11 mouse cellular contexts compared by ENCODE assay signal in genomic region chr10:64861439-64861838, GRCm38 (mm10).
A peak's percentile ranks its signal among the peaks of the same experiment; 100 is the strongest.
DNase-seq lines count a peak whose midpoint lies in the region; ATAC-seq lines count a peak whose summit lies in the region.
"Had no signal": no experiment of that assay in that cellular context is flagged by ENCODE, and none has a peak within 500 bp of the region (broad histone marks: within the 10 kb centered on the region; RNA-seq: fewer than 3 reads in every experiment).

No protein-coding gene starts in this region.

- H3K4me3 ChIP-seq in midbrain, embryonic 14.5 days (replicated peaks; ENCODE audit: low read depth, low read length), result no peak overlapping the region
- H3K4me3 ChIP-seq in midbrain, embryonic 15.5 days, result no peak overlapping the region
- no peak overlapping the region for H3K4me3 ChIP-seq in hindbrain, embryonic 12.5 days
- no peak overlapping the region for H3K4me3 ChIP-seq in liver, embryonic 11.5 days (ENCODE audit: low read depth, low read length)

- H3K27ac ChIP-seq in midbrain, embryonic 14.5 days (replicated peaks; ENCODE audit: low read depth, low read length), result no peak overlapping the region
- no peak overlapping the region for H3K27ac ChIP-seq in midbrain, embryonic 15.5 days
- H3K27ac ChIP-seq in hindbrain, embryonic 12.5 days, result no peak overlapping the region
- no peak overlapping the region for H3K27ac ChIP-seq in liver, embryonic 11.5 days (ENCODE audit: low read depth, low read length)

- peak; percentile 65 for ATAC-seq in frontal cortex, adult (ENCODE audit: low TSS enrichment)
- no peak for ATAC-seq in midbrain, embryonic 14.5 days (ENCODE audit: low FRiP score, low TSS enrichment)
- no peak for ATAC-seq in midbrain, embryonic 15.5 days (replicated peaks)
- no peak for ATAC-seq in hindbrain, embryonic 12.5 days (ENCODE audit: low FRiP score)
- ATAC-seq in liver, embryonic 11.5 days (replicated peaks; ENCODE audit: low FRiP score), result no peak
- ATAC-seq: lung, postnatal 0 days had no signal

- WGBS in midbrain, embryonic 14.5 days, result 86% methylated on average over 2 of the region's 2 CpGs
- 86% methylated on average over 2 of the region's 2 CpGs for WGBS in midbrain, embryonic 15.5 days
- 79% methylated on average over 2 of the region's 2 CpGs for WGBS in hindbrain, embryonic 12.5 days
- 73% methylated on average over 2 of the region's 2 CpGs for WGBS in liver, embryonic 11.5 days

- no peaks in the 10 kb centered on the region for H3K4me1 ChIP-seq in midbrain, embryonic 14.5 days (ENCODE audit: control insufficient read depth, insufficient read depth, low read length)
- H3K4me1 ChIP-seq in midbrain, embryonic 15.5 days, result no peaks in the 10 kb centered on the region
- H3K4me1 ChIP-seq in hindbrain, embryonic 12.5 days, result no peaks in the 10 kb centered on the region
- no peaks in the 10 kb centered on the region for H3K4me1 ChIP-seq in liver, embryonic 11.5 days (replicated peaks; ENCODE audit: control insufficient read depth, insufficient read depth, low read length)

- no peaks in the 10 kb centered on the region for H3K36me3 ChIP-seq in midbrain, embryonic 14.5 days (ENCODE audit: control insufficient read depth, insufficient read depth, low read length)
- no peaks in the 10 kb centered on the region for H3K36me3 ChIP-seq in midbrain, embryonic 15.5 days (replicated peaks)
- no peaks in the 10 kb centered on the region for H3K36me3 ChIP-seq in hindbrain, embryonic 12.5 days
- H3K36me3 ChIP-seq in liver, embryonic 11.5 days (ENCODE audit: control insufficient read depth, insufficient read depth, low read length), result no peaks in the 10 kb centered on the region

- H3K9me3 ChIP-seq in midbrain, embryonic 14.5 days (ENCODE audit: control insufficient read depth, low read length), result no peaks in the 10 kb centered on the region
- H3K9me3 ChIP-seq in midbrain, embryonic 15.5 days, result no peaks in the 10 kb centered on the region
- no peaks in the 10 kb centered on the region for H3K9me3 ChIP-seq in hindbrain, embryonic 12.5 days (replicated peaks)
- H3K9me3 ChIP-seq in liver, embryonic 11.5 days (ENCODE audit: control insufficient read depth, low read length), result no peaks in the 10 kb centered on the region

- no peaks in the 10 kb centered on the region for H3K27me3 ChIP-seq in midbrain, embryonic 14.5 days (ENCODE audit: control insufficient read depth, insufficient read depth, low read length)
- H3K27me3 ChIP-seq in midbrain, embryonic 15.5 days (replicated peaks), result no peaks in the 10 kb centered on the region
- H3K27me3 ChIP-seq in hindbrain, embryonic 12.5 days, result no peaks in the 10 kb centered on the region
- no peaks in the 10 kb centered on the region for H3K27me3 ChIP-seq in liver, embryonic 11.5 days (replicated peaks; ENCODE audit: control insufficient read depth, insufficient read depth, low read length)

- H3K4me2 ChIP-seq in midbrain, embryonic 14.5 days (ENCODE audit: low read length), result no peak overlapping the region
- no peak overlapping the region for H3K4me2 ChIP-seq in midbrain, embryonic 15.5 days
- H3K4me2 ChIP-seq in hindbrain, embryonic 12.5 days (replicated peaks), result no peak overlapping the region
- no peak overlapping the region for H3K4me2 ChIP-seq in liver, embryonic 11.5 days

- no peak for DNase-seq in frontal cortex, postnatal 25 days (ENCODE audit: low spot score in 2 of 2)
- DNase-seq in midbrain, embryonic 14.5 days, result peak; percentile 23
- peak; percentile 37 for DNase-seq in brain, adult 2 months (ENCODE audit: low read depth, low spot score)
- DNase-seq in kidney, postnatal 4 days, result peak; percentile 21 to 35
- no peak for DNase-seq in liver, embryonic 11.5 days (ENCODE audit: low spot score)
- DNase-seq: spleen, adult 18-20 months; thymus, postnatal 36 days had no signal

- no peak overlapping the region for H3K9ac ChIP-seq in midbrain, embryonic 14.5 days (replicated peaks; ENCODE audit: low read length)
- H3K9ac ChIP-seq in midbrain, embryonic 15.5 days, result no peak overlapping the region
- H3K9ac ChIP-seq in hindbrain, embryonic 12.5 days, result no peak overlapping the region
- H3K9ac ChIP-seq in liver, embryonic 11.5 days (ENCODE audit: low read depth, low read length), result no peak overlapping the region

Comparison
In these comparisons a context has a peak if more than half of its experiments do, and no peak if none do; other contexts are left out.
1. DNase-seq: peak in midbrain, embryonic 14.5 days (single experiment), brain, adult 2 months (single experiment) and kidney, postnatal 4 days (2 of 2); none in frontal cortex, postnatal 25 days (0 of 2) and liver, embryonic 11.5 days (single experiment).